Mouse (Mus musculus): Measurements from ENCODE around the gene Atg9b.

DNA sequence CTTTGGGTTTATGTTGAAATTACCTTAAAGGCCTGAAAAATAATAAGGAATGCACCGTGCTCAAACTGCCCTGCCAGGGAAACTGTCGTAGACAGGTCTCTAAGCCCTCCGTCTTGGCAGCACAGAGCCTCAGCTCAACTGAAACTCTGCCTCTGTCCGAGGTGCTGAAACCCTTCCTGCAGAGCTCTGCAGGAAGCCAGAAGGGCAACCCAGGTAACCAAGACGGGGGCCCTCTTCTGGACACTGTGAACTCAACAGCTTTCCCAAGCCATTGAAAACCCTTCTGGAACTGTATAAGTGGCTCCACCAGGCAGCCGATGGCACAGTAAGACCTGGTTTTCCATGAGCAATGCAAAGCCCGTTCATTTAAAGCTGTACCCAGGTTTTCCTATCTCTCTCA lies 34.5 kb downstream of the Atg9b start:
- TF ChIP-seq CTCF (IDR thresholded peaks at IDR 0.05; ENCODE audit: borderline replicate concordance, insufficient read depth, low read length), result no peak
- no peak for TF ChIP-seq POLR2A (IDR thresholded peaks at IDR 0.05; ENCODE audit: low read depth, low read length)

Data from embryonic fibroblast, embryonic 13.5 days (primary cell).